Mouse (Mus musculus) liver, embryonic 11.5 days (tissue): ENCODE measurements around the gene Tmem33. TPM values are rescaled to one million over a fixed set of nuclear protein-coding genes. Genes with fewer than 3 reads are reported as not detected.

Experiments used
- ATAC-seq: fragments of 200-750 bp; cut with Nextera tagmentation; replicated peaks from 2 replicates; pipeline ENCODE4 v1.8.0; 2017; ENCODE audit warnings: moderate number of reproducible peaks, mild to moderate bottlenecking, moderate TSS enrichment, moderate library complexity; ENCODE audit not compliant: low FRiP score
- DNase-seq: peaks from one replicate; pipeline ENCODE4 v3.0.0-alpha.2; 2017; ENCODE audit warnings: low spot score
- H3K27ac ChIP-seq: fragments of 300-500 bp; sonication (generic); 2 replicates; pipeline ENCODE4 v1.5.1; 2014; ENCODE audit warnings: mild to moderate bottlenecking, low read depth, low read length, control low read depth
- H3K27me3 ChIP-seq: fragments of 300-500 bp; sonication (generic); replicated peaks from 2 replicates; pipeline ENCODE4 v1.6.1; 2014; ENCODE audit warnings: low read length, mixed read lengths; ENCODE audit not compliant: control insufficient read depth, insufficient read depth
- H3K36me3 ChIP-seq: fragments of 300-500 bp; sonication (generic); 2 replicates; pipeline ENCODE4 v1.6.1; 2014; ENCODE audit warnings: mild to moderate bottlenecking, low read length, moderate library complexity, mixed read lengths; ENCODE audit not compliant: control insufficient read depth, insufficient read depth
- H3K4me1 ChIP-seq: fragments of 300-500 bp; sonication (generic); replicated peaks from 2 replicates; pipeline ENCODE4 v1.6.1; 2014; ENCODE audit warnings: low read length, mixed read lengths; ENCODE audit not compliant: control insufficient read depth, insufficient read depth
- H3K4me2 ChIP-seq: fragments of 300-500 bp; sonication (generic); 2 replicates; pipeline ENCODE4 v1.6.1; 2014; ENCODE audit warnings: mild to moderate bottlenecking, control low read depth, moderate library complexity
- H3K4me3 ChIP-seq: fragments of 300-500 bp; sonication (generic); 2 replicates; pipeline ENCODE4 v1.5.1; 2014; ENCODE audit warnings: low read depth, low read length, control low read depth
- H3K9ac ChIP-seq: fragments of 300-500 bp; sonication (generic); 2 replicates; pipeline ENCODE4 v1.6.1; 2014; ENCODE audit warnings: low read depth, low read length, control low read depth
- H3K9me3 ChIP-seq: fragments of 300-500 bp; sonication (generic); 2 replicates; pipeline ENCODE4 v1.6.1; 2016; ENCODE audit warnings: low read length, inconsistent platforms, mixed read lengths; ENCODE audit not compliant: control insufficient read depth
- WGBS: fragments of 180-500 bp; shearing (Covaris S2); extraction: QIAGEN DNeasy Blood & Tissue Kit; methylation state at CpG from one replicate; pipeline ENCODE4 v1.1.7; 2014; 5-methylcytosine and 5-hydroxymethylcytosine counted together
- polyA plus RNA-seq: library from polyadenylated mRNA; unstranded; fragments of >200 nt; fragmentation: Nextera tagmentation; extraction: Ambion mirVana; gene quantifications from 2 replicates; pipeline ENCODE4 v1.2.1, GENCODE M21; 2014

Gene Tmem33
- polyA plus RNA-seq, 1 experiment from 2014 or later, result 122 TPM

DNA sequence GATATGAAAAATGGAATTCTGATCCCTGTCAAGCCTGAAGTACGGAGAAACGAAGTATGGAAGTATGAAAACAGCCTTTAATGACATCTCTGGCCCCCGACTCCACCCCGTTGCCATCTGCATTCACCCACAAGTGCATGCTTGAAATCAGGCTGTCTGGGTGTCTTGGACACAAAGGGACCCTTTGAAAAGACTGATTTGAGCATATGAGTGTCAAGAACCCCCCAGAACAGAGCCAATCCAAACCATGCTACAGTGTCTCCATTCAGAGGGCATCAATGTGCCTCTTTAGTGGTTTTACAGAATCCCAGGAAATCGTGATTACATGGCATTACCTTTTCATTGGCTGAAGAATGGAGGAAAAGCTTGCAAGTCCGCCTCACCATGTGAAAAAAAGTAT lies 18.7 kb upstream of the Tmem33 start:
- Histone ChIP-seq H3K4me1 (no peaks in the 10 kb centered on the region), H3K36me3 (no peaks in the 10 kb centered on the region), H3K9ac (no peak overlapping the region), H3K4me3 (no peak overlapping the region), H3K4me2 (no peak overlapping the region), H3K27ac (no peak overlapping the region), H3K27me3 (no peaks in the 10 kb centered on the region), H3K9me3 (no peaks in the 10 kb centered on the region)
- 77% methylated on average over 6 of the region's 6 CpGs for WGBS
- no peak for DNase-seq
- no peak for ATAC-seq

DNA sequence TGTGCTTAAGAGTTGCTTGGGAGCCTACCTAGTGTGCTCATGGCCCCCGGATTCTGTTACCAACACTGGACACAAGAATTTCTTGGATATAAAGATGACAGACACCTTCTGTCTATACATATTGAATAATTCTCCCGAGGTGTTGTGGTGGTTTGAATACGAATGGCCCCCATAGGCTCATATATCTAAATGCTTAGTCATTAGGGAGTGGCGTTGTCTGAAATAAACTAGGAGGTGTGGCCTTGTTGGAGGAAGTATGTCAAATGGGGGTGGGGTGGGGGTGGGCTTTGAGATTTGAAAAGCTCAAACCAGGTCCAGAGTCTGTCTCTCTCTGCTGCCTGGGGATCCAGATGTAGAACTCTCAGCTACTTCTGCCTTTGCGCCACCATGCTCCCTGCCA lies 17.1 kb upstream of the Tmem33 start:
- Histone ChIP-seq H3K27ac (no peak overlapping the region), H3K4me2 (no peak overlapping the region), H3K4me3 (no peak overlapping the region), H3K4me1 (no peaks in the 10 kb centered on the region), H3K9me3 (no peaks in the 10 kb centered on the region), H3K27me3 (0 out of 2 replicates have a peak, but pooled peaks cover 5% of the 10 kb centered on the region), H3K36me3 (no peaks in the 10 kb centered on the region), H3K9ac (no peak overlapping the region)
- DNase-seq (no peak), ATAC-seq (no peak)
- WGBS, result 86% methylated on average over 5 of the region's 5 CpGs

DNA sequence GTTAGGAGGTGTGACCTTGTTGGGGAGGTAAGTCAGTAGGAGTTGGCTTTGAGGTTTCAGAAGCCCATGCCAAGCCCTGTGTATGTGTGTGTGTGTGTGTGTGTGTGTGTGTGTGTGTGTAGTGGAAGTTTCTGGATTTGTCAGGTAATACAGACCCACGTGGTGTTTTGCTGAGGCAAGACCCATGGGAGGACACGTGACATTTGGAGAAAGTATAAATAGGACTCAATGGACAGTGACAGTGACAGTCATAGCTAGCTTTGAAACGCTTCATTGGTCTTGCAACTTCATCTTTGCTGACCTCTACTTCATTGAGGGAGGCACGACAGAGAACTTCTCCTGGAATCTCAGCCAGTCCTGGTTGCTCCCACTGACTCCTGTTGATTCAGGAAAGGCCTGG lies 8.1 kb upstream of the Tmem33 start:
- 70% methylated on average over 4 of the region's 4 CpGs for WGBS
- ATAC-seq (no peak), DNase-seq (no peak)
- H3K4me1 ChIP-seq, result no peaks in the 10 kb centered on the region
- no peaks in the 10 kb centered on the region for H3K36me3 ChIP-seq
- H3K4me3 ChIP-seq, result no peak overlapping the region
- no peaks in the 10 kb centered on the region for H3K9me3 ChIP-seq
- H3K27ac ChIP-seq, result no peak overlapping the region
- no peak overlapping the region for H3K9ac ChIP-seq
- no peak overlapping the region for H3K4me2 ChIP-seq
- 0 out of 2 replicates have a peak, but pooled peaks cover 1% of the 10 kb centered on the region for H3K27me3 ChIP-seq

DNA sequence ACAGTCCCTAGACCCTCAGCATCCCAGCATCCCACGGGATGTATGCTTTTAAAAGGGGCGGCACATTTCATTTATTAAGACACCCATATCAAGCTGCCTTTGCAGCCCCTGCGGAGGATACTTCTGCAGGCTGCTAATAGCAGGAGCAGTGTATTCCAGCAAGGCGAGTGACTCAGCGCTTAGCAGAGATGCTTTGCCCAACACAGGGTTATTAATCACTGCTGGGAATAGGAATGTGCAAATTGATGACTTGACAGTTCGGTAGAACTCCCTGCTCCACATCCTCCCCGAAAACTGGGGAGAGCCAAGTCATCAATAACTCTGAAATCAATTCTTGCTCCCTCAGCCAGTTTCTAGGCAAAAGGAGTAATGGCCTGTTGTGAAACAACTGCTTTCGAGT lies 4.7 kb upstream of the Tmem33 start:
- DNase-seq (no peak), ATAC-seq (no peak)
- no peak overlapping the region for H3K4me2 ChIP-seq
- no peaks in the 10 kb centered on the region for H3K27me3 ChIP-seq
- WGBS, result 55% methylated on average over 8 of the region's 8 CpGs
- no peaks in the 10 kb centered on the region for H3K36me3 ChIP-seq
- H3K9ac ChIP-seq, result no peak overlapping the region
- H3K27ac ChIP-seq, result no peak overlapping the region
- H3K4me1 ChIP-seq, result no peaks in the 10 kb centered on the region
- no peak overlapping the region for H3K4me3 ChIP-seq
- H3K9me3 ChIP-seq, result no peaks in the 10 kb centered on the region

DNA sequence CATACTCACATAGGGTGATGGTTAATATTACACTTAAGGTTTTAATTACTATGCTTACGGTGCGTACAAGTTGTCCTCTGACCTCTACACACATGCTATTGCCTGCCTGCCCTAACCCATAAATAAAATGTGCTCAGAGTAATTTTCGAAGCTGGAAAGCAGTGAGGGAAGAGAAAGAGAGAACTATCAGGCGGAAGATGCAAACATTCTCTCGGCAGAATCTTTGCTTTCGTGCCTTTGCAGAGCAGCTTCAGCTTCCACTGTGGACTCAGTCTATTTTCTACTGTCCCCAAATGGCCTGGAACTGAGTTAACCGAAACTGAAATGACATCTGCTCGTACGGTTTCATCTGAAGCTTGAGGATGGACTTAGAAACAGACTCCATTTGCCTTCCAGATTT lies 1.9 kb upstream of the Tmem33 start:
- Histone ChIP-seq H3K4me2 (no peak overlapping the region), H3K36me3 (0 out of 2 replicates have a peak, but pooled peaks cover 3% of the 10 kb centered on the region), H3K4me1 (peaks cover 5% of the 10 kb centered on the region), H3K9me3 (no peaks in the 10 kb centered on the region), H3K4me3 (no peak overlapping the region), H3K9ac (no peak overlapping the region), H3K27ac (no peak overlapping the region), H3K27me3 (no peaks in the 10 kb centered on the region)
- no peak for DNase-seq
- ATAC-seq, result no peak
- whole genome bisulfite sequencing, result 85% methylated on average over 9 of the region's 9 CpGs

- Histone ChIP-seq H3K36me3 (peaks cover 15% of the 10 kb centered on the region), H3K27ac (peak overlapping the region; percentile 89; the same call in 1 of the 2 replicates), H3K4me1 (peaks cover 5% of the 10 kb centered on the region), H3K4me3 (peak overlapping the region; percentile 82), H3K27me3 (no peaks in the 10 kb centered on the region), H3K9me3 (no peaks in the 10 kb centered on the region), H3K4me2 (peak overlapping the region; percentile 64), H3K9ac (peak overlapping the region; percentile 56)
- ATAC-seq (no peak), DNase-seq (no peak)
- 0% methylated on average over 9 of the region's 9 CpGs for WGBS
These were observed 220 bp upstream of the Tmem33 start for GRCm38 (mm10) chr5:67260159-67260530.

- ATAC-seq (peak; percentile 67), DNase-seq (no peak)
- Histone ChIP-seq H3K4me2 (peak overlapping the region; percentile 64), H3K4me1 (peaks cover 5% of the 10 kb centered on the region), H3K27me3 (no peaks in the 10 kb centered on the region), H3K27ac (peak overlapping the region; percentile 48; the same call in 1 of the 2 replicates), H3K9me3 (no peaks in the 10 kb centered on the region), H3K36me3 (peaks cover 31% of the 10 kb centered on the region), H3K4me3 (no peak overlapping the region), H3K9ac (no peak overlapping the region)
- 84% methylated on average over 7 of the region's 7 CpGs for WGBS
These were observed 2.6 kb downstream of the Tmem33 start for GRCm38 (mm10) chr5:67262964-67263363.

- no peak overlapping the region for H3K27ac ChIP-seq
- WGBS, result 77% methylated on average over 1 of the region's 1 CpGs
- H3K36me3 ChIP-seq, result peaks cover 40% of the 10 kb centered on the region
- no peak for ATAC-seq
- H3K4me2 ChIP-seq, result no peak overlapping the region
- peaks cover 5% of the 10 kb centered on the region for H3K4me1 ChIP-seq
- DNase-seq, result no peak
- H3K9ac ChIP-seq, result no peak overlapping the region
- H3K9me3 ChIP-seq, result no peaks in the 10 kb centered on the region
- H3K4me3 ChIP-seq, result no peak overlapping the region
- H3K27me3 ChIP-seq, result no peaks in the 10 kb centered on the region
These were observed 5.7 kb downstream of the Tmem33 start for GRCm38 (mm10) chr5:67266106-67266505.

GRCm38 (mm10) chr5:67269309-67269708 lies 8.9 kb downstream of the Tmem33 start:
- H3K9me3 ChIP-seq, result no peaks in the 10 kb centered on the region
- H3K4me3 ChIP-seq, result no peak overlapping the region
- no peak for DNase-seq
- WGBS, result 86% methylated on average over 8 of the region's 8 CpGs
- H3K27ac ChIP-seq, result no peak overlapping the region
- ATAC-seq, result peak; percentile 53; the same call in 1 of the 2 replicates
- H3K36me3 ChIP-seq, result peaks cover 32% of the 10 kb centered on the region
- H3K4me1 ChIP-seq, result no peaks in the 10 kb centered on the region; the same call in 1 of the 2 replicates
- H3K4me2 ChIP-seq, result no peak overlapping the region
- no peak overlapping the region for H3K9ac ChIP-seq
- H3K27me3 ChIP-seq, result no peaks in the 10 kb centered on the region
